Mouse (Mus musculus) layer of hippocampus, postnatal 36 days (tissue): ENCODE measurements around the gene Nwd1. TPM values are rescaled to one million over a fixed set of nuclear protein-coding genes. Genes with fewer than 3 reads are reported as not detected.

ENCODE experiments used
- DNase-seq, 2 experiments: peaks; one replicate each; pipeline ENCODE4 v3.0.0; 2022
- microRNA-seq, 2 experiments: library from miRNA; unstranded; fragments of <30 nt; microRNA quantifications; one replicate each; pipeline ENCODE4 v1.2.0; 2021
- total RNA-seq, 2 experiments: library from RNA; stranded (reverse); gene quantifications; 2 replicates each; pipeline ENCODE4 v1.2.3; 2021

Gene Nwd1
- total RNA-seq, 2 experiments from 2014 or later = 47.1 to 57.8 TPM

DNA sequence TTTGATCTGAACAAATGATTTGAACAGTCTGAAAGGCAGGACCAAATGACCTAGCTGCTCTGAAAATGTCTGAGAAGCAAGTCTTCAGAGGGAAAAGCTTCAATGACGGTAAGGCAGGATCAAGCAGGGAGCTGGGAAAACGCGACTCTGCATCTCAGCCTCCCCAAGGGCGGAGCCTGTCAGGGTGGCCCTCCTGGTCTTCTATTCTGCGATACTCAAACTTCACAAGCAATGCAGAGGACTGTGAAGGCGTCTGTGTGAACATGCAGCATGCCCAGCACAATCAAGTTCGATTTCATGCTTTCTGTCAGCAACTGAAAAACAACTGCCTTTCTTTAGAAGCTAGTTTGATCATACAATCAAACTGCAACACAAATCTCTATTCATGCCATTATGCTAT, 120.3 kb downstream of the Nwd1 start:
- no peak for DNase-seq

Small RNAs within 50 kb of the gene (microRNA-seq; reads per million reads assigned to microRNA genes)
- gene Gm26237 = 0 reads per million in 2 experiments

Other genes starting within 250 kb of the Nwd1 start
- 10 to 100 TPM; 63.6 to 73.8 TPM for gene Eps15l1, start 225.3 kb upstream of the Nwd1 start, total RNA-seq
- 1 to 10 TPM in 1 of 2 experiments, under 1 TPM in 1; 0.32 to 1.4 TPM for gene Calr3, start 202.8 kb upstream of the Nwd1 start, total RNA-seq
- 10 to 100 TPM; 14.7 to 15.7 TPM for gene 1700030K09Rik, start 202.8 kb upstream of the Nwd1 start, total RNA-seq
- 10 to 100 TPM; 70.2 to 77.2 TPM for gene Cherp, start 171.5 kb upstream of the Nwd1 start, total RNA-seq
- 10 to 100 TPM; 47.2 to 47.4 TPM for gene Slc35e1, start 154.1 kb upstream of the Nwd1 start, total RNA-seq
- 10 to 100 TPM in 1 of 2 experiments, 1 to 10 TPM in 1; 9.9 to 11.0 TPM for gene Med26, start 98.4 kb upstream of the Nwd1 start, total RNA-seq
- gene Smim7, start 75.6 kb upstream of the Nwd1 start, total RNA-seq = 100 to 1,000 TPM; 101 to 105 TPM
- gene Tmem38a, start 74.7 kb upstream of the Nwd1 start, total RNA-seq = 100 to 1,000 TPM; 121 to 127 TPM
- gene Sin3b, start 76.6 kb downstream of the Nwd1 start, total RNA-seq = 100 to 1,000 TPM; 170 to 183 TPM
- under 1 TPM; 0.23 to 0.40 TPM for gene F2rl3, start 115.2 kb downstream of the Nwd1 start, total RNA-seq